Mouse (Mus musculus) intestine, postnatal 0 days (tissue): ENCODE measurements around the gene Lrrc4c. TPM values are rescaled to one million over a fixed set of nuclear protein-coding genes. Genes with fewer than 3 reads are reported as not detected.

Experiments
- ATAC-seq: fragments of 200-750 bp; cut with Nextera tagmentation; 2 replicates; pipeline ENCODE4 v1.8.0; 2017; ENCODE audit warnings: mild to moderate bottlenecking, moderate TSS enrichment, moderate library complexity
- H3K27ac ChIP-seq: fragments of 300-500 bp; sonication (generic); 2 replicates; pipeline ENCODE4 v1.5.1; 2014; ENCODE audit warnings: mild to moderate bottlenecking, low read depth, low read length, moderate library complexity
- H3K27me3 ChIP-seq: fragments of 300-500 bp; sonication (generic); replicated peaks from 2 replicates; pipeline ENCODE4 v1.6.1; 2014; ENCODE audit warnings: low read length, mixed read lengths; ENCODE audit not compliant: control insufficient read depth, insufficient read depth
- H3K36me3 ChIP-seq: fragments of 300-500 bp; sonication (generic); 2 replicates; pipeline ENCODE4 v1.6.1; 2014; ENCODE audit warnings: mild to moderate bottlenecking, moderate library complexity; ENCODE audit not compliant: control insufficient read depth, insufficient read depth
- H3K4me1 ChIP-seq: fragments of 300-500 bp; sonication (generic); replicated peaks from 2 replicates; pipeline ENCODE4 v1.6.1; 2014; ENCODE audit warnings: antibody characterized with exemption, low read length, mixed read lengths; ENCODE audit not compliant: control insufficient read depth, insufficient read depth
- H3K4me2 ChIP-seq: fragments of 300-500 bp; sonication (generic); replicated peaks from 2 replicates; pipeline ENCODE4 v1.6.1; 2014; ENCODE audit warnings: low read depth, mild to moderate bottlenecking, moderate library complexity
- H3K4me3 ChIP-seq: fragments of 300-500 bp; sonication (generic); 2 replicates; pipeline ENCODE4 v1.5.1; 2014; ENCODE audit warnings: low read depth, low read length
- H3K9ac ChIP-seq: fragments of 300-500 bp; sonication (generic); 2 replicates; pipeline ENCODE4 v1.6.1; 2014; ENCODE audit warnings: mild to moderate bottlenecking, low read depth, low read length
- H3K9me3 ChIP-seq: fragments of 300-500 bp; sonication (generic); 2 replicates; pipeline ENCODE4 v1.6.1; 2016; ENCODE audit warnings: mixed run types; ENCODE audit not compliant: control insufficient read depth
- CTCF ChIP-seq: sonication (generic); IDR thresholded peaks from 2 replicates; pipeline ENCODE4 v1.5.1; 2016; ENCODE audit warnings: low read depth, mild to moderate bottlenecking, control low read depth, antibody characterized with exemption, moderate library complexity
- WGBS: fragments of 180-500 bp; shearing (Covaris S2); extraction: QIAGEN DNeasy Blood & Tissue Kit; methylation state at CpG from one replicate; pipeline ENCODE4 v1.1.7; 2014; 5-methylcytosine and 5-hydroxymethylcytosine counted together
- polyA plus RNA-seq: library from polyadenylated mRNA; unstranded; fragments of >200 nt; fragmentation: Nextera tagmentation; extraction: Ambion mirVana; gene quantifications from 2 replicates; pipeline ENCODE4 v1.2.1, GENCODE M21; 2015

Lrrc4c gene
- polyA plus RNA-seq, 1 experiment from 2014 or later: 1.2 TPM

GRCm38 (mm10) chr2:97097965-97098364 lies 780.0 kb downstream of the Lrrc4c start:
- H3K9me3 ChIP-seq: no peaks in the 10 kb centered on the region
- H3K4me2 ChIP-seq: no peak overlapping the region
- H3K27me3 ChIP-seq: no peaks in the 10 kb centered on the region
- no peak overlapping the region for H3K9ac ChIP-seq
- H3K36me3 ChIP-seq: no peaks in the 10 kb centered on the region
- ATAC-seq: no peak
- no peaks in the 10 kb centered on the region for H3K4me1 ChIP-seq
- TF ChIP-seq CTCF: no peak
- WGBS: 51% methylated on average over 3 of the region's 3 CpGs
- no peak overlapping the region for H3K4me3 ChIP-seq
- H3K27ac ChIP-seq: no peak overlapping the region

GRCm38 (mm10) chr2:97103398-97104162 lies 785.6 kb downstream of the Lrrc4c start:
- Histone ChIP-seq H3K27me3 (no peaks in the 10 kb centered on the region), H3K9me3 (no peaks in the 10 kb centered on the region), H3K4me2 (no peak overlapping the region), H3K27ac (no peak overlapping the region), H3K4me1 (no peaks in the 10 kb centered on the region), H3K9ac (no peak overlapping the region), H3K36me3 (no peaks in the 10 kb centered on the region), H3K4me3 (no peak overlapping the region)
- TF ChIP-seq CTCF: no peak
- WGBS: 81% methylated on average over 2 of the region's 2 CpGs
- no peak for ATAC-seq

GRCm38 (mm10) chr2:97124246-97124645 lies 806.3 kb downstream of the Lrrc4c start:
- no peaks in the 10 kb centered on the region for H3K9me3 ChIP-seq

GRCm38 (mm10) chr2:97138454-97138853 lies 820.5 kb downstream of the Lrrc4c start:
- H3K9me3 ChIP-seq: no peaks in the 10 kb centered on the region
- no peaks in the 10 kb centered on the region for H3K36me3 ChIP-seq
- H3K27me3 ChIP-seq: no peaks in the 10 kb centered on the region
- no peak overlapping the region for H3K27ac ChIP-seq
- WGBS: 83% methylated on average over 3 of the region's 3 CpGs
- H3K4me2 ChIP-seq: no peak overlapping the region
- no peak for TF ChIP-seq CTCF
- no peak overlapping the region for H3K9ac ChIP-seq
- no peak overlapping the region for H3K4me3 ChIP-seq
- ATAC-seq: no peak
- no peaks in the 10 kb centered on the region for H3K4me1 ChIP-seq

More at GRCm38 (mm10) chr2:97124246-97124645, 806.3 kb downstream of the Lrrc4c start:
- 83% methylated on average over 3 of the region's 3 CpGs for WGBS
- Histone ChIP-seq H3K27ac (no peak overlapping the region), H3K4me1 (no peaks in the 10 kb centered on the region), H3K4me2 (no peak overlapping the region), H3K4me3 (no peak overlapping the region), H3K36me3 (no peaks in the 10 kb centered on the region), H3K27me3 (no peaks in the 10 kb centered on the region), H3K9ac (no peak overlapping the region)
- ATAC-seq: no peak
- no peak for TF ChIP-seq CTCF

- H3K9ac ChIP-seq: no peak overlapping the region
- no peaks in the 10 kb centered on the region for H3K36me3 ChIP-seq
- no peaks in the 10 kb centered on the region for H3K9me3 ChIP-seq
- no peak for ATAC-seq
- no peaks in the 10 kb centered on the region for H3K27me3 ChIP-seq
- H3K4me2 ChIP-seq: no peak overlapping the region
- H3K27ac ChIP-seq: no peak overlapping the region
- no peak overlapping the region for H3K4me3 ChIP-seq
- WGBS: 93% methylated on average over 3 of the region's 3 CpGs
- no peaks in the 10 kb centered on the region for H3K4me1 ChIP-seq
- no peak for TF ChIP-seq CTCF
Measured at GRCm38 (mm10) chr2:97151626-97152194, 833.7 kb downstream of the Lrrc4c start.

GRCm38 (mm10) chr2:97165745-97166144 lies 847.8 kb downstream of the Lrrc4c start:
- Histone ChIP-seq H3K27ac (no peak overlapping the region), H3K27me3 (no peaks in the 10 kb centered on the region), H3K4me3 (no peak overlapping the region), H3K9me3 (no peaks in the 10 kb centered on the region), H3K9ac (no peak overlapping the region), H3K4me2 (no peak overlapping the region), H3K4me1 (no peaks in the 10 kb centered on the region), H3K36me3 (no peaks in the 10 kb centered on the region)
- no peak for TF ChIP-seq CTCF
- no peak for ATAC-seq
- 83% methylated on average over 2 of the region's 2 CpGs for WGBS
